Mouse (Mus musculus): ENCODE data around the gene Zfp276. TPM values are rescaled to one million over a fixed set of nuclear protein-coding genes. Genes with fewer than 3 reads are reported as not detected.
A peak's percentile ranks its signal among the peaks of the same experiment; 100 is the strongest.

Gene Zfp276
- polyA plus RNA-seq, 1 experiment from 2014 or later: 22.3 TPM

GRCm38 (mm10) chr8:123284493-123284892 is 30.5 kb downstream of the Zfp276 start:
- no peak for DNase-seq (ENCODE audit: low read depth, low spot score)
- no peak for ATAC-seq
- TF ChIP-seq CTCF (IDR thresholded peaks at IDR 0.05): no peak
- ChIA-PET POLR2A (interaction anchor here (0.5 to 1.0 kb wide), 3 partner anchors 48 to 1996 kb away, joined by 3 to 6 read pairs (median 3); partner anchors contain the start of gene Spata2l), CTCF (interaction anchor here (1.0 to 1.5 kb wide), 2 partner anchors 12 to 87 kb away, joined by 3 read pairs; no protein-coding TSS in a partner anchor)
- no peaks in the 10 kb centered on the region for H3K27me3 ChIP-seq
- in situ Hi-C loops (cut with MboI; ENCODE audit: low pct_unique_long_range_greater_than_20kb): no loop called here

- DNase-seq (ENCODE audit: low read depth, low spot score) (no peak), ATAC-seq (no peak)
- ChIA-PET CTCF (no interaction called here), POLR2A (no interaction called here)
- in situ Hi-C loops (cut with MboI; ENCODE audit: low pct_unique_long_range_greater_than_20kb): no loop called here
- TF ChIP-seq CTCF (IDR thresholded peaks at IDR 0.05): no peak
- no peaks in the 10 kb centered on the region for H3K27me3 ChIP-seq
Observed at GRCm38 (mm10) chr8:123287362-123287761, 33.4 kb downstream of the Zfp276 start.

GRCm38 (mm10) chr8:123290166-123290565 is 36.2 kb downstream of the Zfp276 start:
- H3K27me3 ChIP-seq: no peaks in the 10 kb centered on the region
- DNase-seq (ENCODE audit: low read depth, low spot score) (no peak), ATAC-seq (no peak)
- ChIA-PET CTCF (interaction anchor here (1.1 to 1.7 kb wide), 4 partner anchors 14 to 55 kb away, joined by 3 to 4 read pairs (median 3); no protein-coding TSS in a partner anchor), POLR2A (no interaction called here)
- in situ Hi-C loops (cut with MboI; ENCODE audit: low pct_unique_long_range_greater_than_20kb): no loop called here
- no peak for TF ChIP-seq CTCF (IDR thresholded peaks at IDR 0.05)

- POLR2A ChIA-PET: no interaction called here
- no peaks in the 10 kb centered on the region for H3K27me3 ChIP-seq
- ATAC-seq: no peak
- no peak for TF ChIP-seq CTCF (IDR thresholded peaks at IDR 0.05)
- CTCF ChIA-PET: interaction anchor here (1.3 to 1.7 kb wide), 3 partner anchors 13 to 56 kb away, joined by 3 to 4 read pairs (median 3); no protein-coding TSS in a partner anchor
- DNase-seq (ENCODE audit: low read depth, low spot score): no peak
- in situ Hi-C loops (cut with MboI; ENCODE audit: low pct_unique_long_range_greater_than_20kb): no loop called here
Observed at GRCm38 (mm10) chr8:123290679-123291078, 36.7 kb downstream of the Zfp276 start.

GRCm38 (mm10) chr8:123291716-123292115 is 37.7 kb downstream of the Zfp276 start:
- ChIA-PET CTCF (no interaction called here), POLR2A (no interaction called here)
- H3K27me3 ChIP-seq: no peaks in the 10 kb centered on the region
- in situ Hi-C loops (cut with MboI; ENCODE audit: low pct_unique_long_range_greater_than_20kb): no loop called here
- ATAC-seq (no peak), DNase-seq (ENCODE audit: low read depth, low spot score) (no peak)
- TF ChIP-seq CTCF (IDR thresholded peaks at IDR 0.05): no peak

- in situ Hi-C loops (cut with MboI; ENCODE audit: low pct_unique_long_range_greater_than_20kb): no loop called here
- POLR2A ChIA-PET: no interaction called here
- DNase-seq (ENCODE audit: low read depth, low spot score): no peak
- no peaks in the 10 kb centered on the region for H3K27me3 ChIP-seq
- no peak for ATAC-seq
- TF ChIP-seq CTCF (IDR thresholded peaks at IDR 0.05): no peak
- CTCF ChIA-PET: no interaction called here
Observed at GRCm38 (mm10) chr8:123292281-123292680, 38.3 kb downstream of the Zfp276 start.

GRCm38 (mm10) chr8:123292785-123293184 is 38.8 kb downstream of the Zfp276 start:
- ChIA-PET CTCF (no interaction called here), POLR2A (no interaction called here)
- ATAC-seq (no peak), DNase-seq (ENCODE audit: low read depth, low spot score) (no peak)
- H3K27me3 ChIP-seq: no peaks in the 10 kb centered on the region
- no peak for TF ChIP-seq CTCF (IDR thresholded peaks at IDR 0.05)
- in situ Hi-C loops (cut with MboI; ENCODE audit: low pct_unique_long_range_greater_than_20kb): no loop called here

GRCm38 (mm10) chr8:123298301-123298700 is 44.3 kb downstream of the Zfp276 start:
- no peak for ATAC-seq
- in situ Hi-C loops (cut with MboI; ENCODE audit: low pct_unique_long_range_greater_than_20kb): no loop called here
- CTCF ChIA-PET: no interaction called here
- no peaks in the 10 kb centered on the region for H3K27me3 ChIP-seq
- POLR2A ChIA-PET: no interaction called here
- DNase-seq (ENCODE audit: low read depth, low spot score): no peak
- no peak for TF ChIP-seq CTCF (IDR thresholded peaks at IDR 0.05)

GRCm38 (mm10) chr8:123308738-123309137 is 54.7 kb downstream of the Zfp276 start:
- CTCF ChIA-PET: no interaction called here
- POLR2A ChIA-PET: no interaction called here
- ATAC-seq: no peak
- DNase-seq (ENCODE audit: low read depth, low spot score): no peak
- in situ Hi-C loops (cut with MboI; ENCODE audit: low pct_unique_long_range_greater_than_20kb): no loop called here
- no peaks in the 10 kb centered on the region for H3K27me3 ChIP-seq
- no peak for TF ChIP-seq CTCF (IDR thresholded peaks at IDR 0.05)

GRCm38 (mm10) chr8:123317781-123318466 is 63.9 kb downstream of the Zfp276 start:
- peak; percentile 47 for ATAC-seq
- no peak for DNase-seq (ENCODE audit: low read depth, low spot score)
- in situ Hi-C loops (cut with MboI; ENCODE audit: low pct_unique_long_range_greater_than_20kb): no loop called here
- no peaks in the 10 kb centered on the region for H3K27me3 ChIP-seq
- POLR2A ChIA-PET: no interaction called here
- TF ChIP-seq CTCF (IDR thresholded peaks at IDR 0.05): no peak
- CTCF ChIA-PET: no interaction called here

GRCm38 (mm10) chr8:123318467-123318911 is 64.5 kb downstream of the Zfp276 start, which contains the start of gene Fanca:
Gene Fanca (minus strand): TSS chr8:123318576.
- DNase-seq (ENCODE audit: low read depth, low spot score) (no peak), ATAC-seq (peak; percentile 97)
- TF ChIP-seq CTCF (IDR thresholded peaks at IDR 0.05): no peak
- no peaks in the 10 kb centered on the region for H3K27me3 ChIP-seq
- POLR2A ChIA-PET: no interaction called here
- CTCF ChIA-PET: no interaction called here
- in situ Hi-C loops (cut with MboI; ENCODE audit: low pct_unique_long_range_greater_than_20kb): no loop called here

Other genes with a start within 250 kb of the Zfp276 start
- 76.4 TPM for gene Ankrd11, start 211.9 kb upstream of the Zfp276 start, polyA plus RNA-seq (2021)
- gene Spg7, start 191.3 kb upstream of the Zfp276 start, polyA plus RNA-seq (2021): 143 TPM
- gene Rpl13, start 151.8 kb upstream of the Zfp276 start, polyA plus RNA-seq (2021): 1,017 TPM
- 0.05 TPM for gene Cpne7, start 136.8 kb upstream of the Zfp276 start, polyA plus RNA-seq (2021)
- gene Sult5a1, start 95.9 kb upstream of the Zfp276 start, polyA plus RNA-seq (2021): 0.05 TPM
- gene Dpep1, start 68.0 kb upstream of the Zfp276 start, polyA plus RNA-seq (2021): not detected
- gene Chmp1a, start 41.4 kb upstream of the Zfp276 start, polyA plus RNA-seq (2021): 133 TPM
- 5.4 TPM for gene Spata33, start 41.4 kb upstream of the Zfp276 start, polyA plus RNA-seq (2021)
- 55.8 TPM for gene Cdk10, start 29.4 kb upstream of the Zfp276 start, polyA plus RNA-seq (2021)
- gene Spata2l, start 18.0 kb upstream of the Zfp276 start, polyA plus RNA-seq (2021): 4.7 TPM
- gene Vps9d1, start 153 bp downstream of the Zfp276 start, polyA plus RNA-seq (2021): 22.1 TPM
- gene Fanca, start 64.4 kb downstream of the Zfp276 start, polyA plus RNA-seq (2021): 28.5 TPM
- gene Spire2, start 78.5 kb downstream of the Zfp276 start, polyA plus RNA-seq (2021): 7.1 TPM
- 232 TPM for gene Tcf25, start 119.6 kb downstream of the Zfp276 start, polyA plus RNA-seq (2021)
- gene Mc1r, start 152.9 kb downstream of the Zfp276 start, polyA plus RNA-seq (2021): 0.05 TPM
- gene Tubb3, start 157.2 kb downstream of the Zfp276 start, polyA plus RNA-seq (2021): 3.9 TPM
- gene Def8, start 169.3 kb downstream of the Zfp276 start, polyA plus RNA-seq (2021): 38.9 TPM
- 63.4 TPM for gene Afg3l1, start 223.7 kb downstream of the Zfp276 start, polyA plus RNA-seq (2021)